Mouse (Mus musculus): ENCODE measurements around the gene Cntf. TPM values are rescaled to one million over a fixed set of nuclear protein-coding genes. Genes with fewer than 3 reads are reported as not detected.

Cntf gene
- total and polyA plus RNA-seq, 3 experiments, result 1.6 to 3.6 (median 2.2) TPM

DNA sequence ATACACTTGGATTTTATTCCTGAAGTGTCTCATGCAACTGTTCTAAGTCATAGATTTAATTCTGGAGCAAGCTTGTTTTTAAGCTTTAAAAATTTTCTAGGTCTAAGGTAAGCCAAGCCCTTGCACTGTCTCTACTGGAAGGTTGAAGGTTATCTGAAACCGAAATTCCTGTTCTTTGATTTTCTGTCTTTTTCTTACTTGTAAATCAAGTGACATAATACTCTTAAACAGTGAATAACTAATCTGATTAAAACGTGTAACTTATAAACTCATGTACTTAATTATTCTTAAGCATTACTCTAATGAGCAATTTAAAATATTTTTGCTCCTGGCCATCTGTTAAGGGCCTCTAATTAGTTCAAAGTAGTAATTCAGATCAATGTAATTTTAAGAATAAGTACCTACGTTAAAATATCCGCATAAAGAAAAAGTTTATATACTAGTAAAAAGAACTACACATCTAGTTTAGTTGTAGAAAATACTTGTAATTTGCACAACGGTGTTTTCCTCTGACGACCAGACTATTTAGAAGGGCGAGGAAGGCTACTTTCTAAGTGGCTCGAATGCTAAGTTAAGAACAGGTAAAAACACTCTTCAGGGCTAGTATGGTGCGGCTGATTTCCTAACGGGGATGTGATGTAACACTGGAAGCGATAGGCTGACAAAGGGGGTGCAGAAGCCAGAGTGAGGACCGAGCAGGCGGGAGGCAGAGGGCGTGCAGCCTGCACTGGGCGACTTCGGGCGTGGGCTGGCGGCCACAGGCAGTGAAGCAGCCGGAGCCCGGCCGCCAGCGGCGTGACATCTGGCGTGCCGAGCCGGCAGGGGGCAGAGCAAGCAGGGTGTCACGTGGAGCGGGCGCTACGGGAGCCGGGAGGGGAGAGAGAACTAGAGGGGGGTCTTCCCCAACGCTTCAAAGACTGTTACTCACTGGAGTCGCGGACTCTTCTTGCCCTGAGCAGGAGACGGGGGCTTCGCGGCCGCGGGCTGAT is 28.9 kb upstream of the Cntf start (continued):
- TF ChIP-seq TCF12 (IDR thresholded peaks at IDR 0.05; ENCODE audit: low read depth, low read length), result peak; percentile 62; the same call in 1 of the 2 replicates
- peak; percentile 18; the same call in 1 of the 2 replicates for TF ChIP-seq MEF2A (IDR thresholded peaks at IDR 0.05; ENCODE audit: borderline replicate concordance, low read depth, low read length)
- no peak for TF ChIP-seq E2F4 (IDR thresholded peaks at IDR 0.05; ENCODE audit: insufficient replicate concordance, low read depth, low read length)
- no peak for TF ChIP-seq ZNF384 (IDR thresholded peaks at IDR 0.05; ENCODE audit: low read depth, low read length)
- peak; percentile 98 for TF ChIP-seq MXI1 (IDR thresholded peaks at IDR 0.05; ENCODE audit: low read depth, low read length)
- TF ChIP-seq MYC (IDR thresholded peaks at IDR 0.05; ENCODE audit: low read depth, low read length), result peak; percentile 87
- peak; percentile 86 for TF ChIP-seq USF2 (conservative IDR thresholded peaks at IDR 0.05; ENCODE audit: low read depth, low read length)
- TF ChIP-seq MAZ (IDR thresholded peaks at IDR 0.05; ENCODE audit: low read depth, low read length), result peak; percentile 49; the same call in 1 of the 2 replicates
- peak; percentile 95 for TF ChIP-seq BHLHE40 (IDR thresholded peaks at IDR 0.05; ENCODE audit: low read depth, low read length)

DNA sequence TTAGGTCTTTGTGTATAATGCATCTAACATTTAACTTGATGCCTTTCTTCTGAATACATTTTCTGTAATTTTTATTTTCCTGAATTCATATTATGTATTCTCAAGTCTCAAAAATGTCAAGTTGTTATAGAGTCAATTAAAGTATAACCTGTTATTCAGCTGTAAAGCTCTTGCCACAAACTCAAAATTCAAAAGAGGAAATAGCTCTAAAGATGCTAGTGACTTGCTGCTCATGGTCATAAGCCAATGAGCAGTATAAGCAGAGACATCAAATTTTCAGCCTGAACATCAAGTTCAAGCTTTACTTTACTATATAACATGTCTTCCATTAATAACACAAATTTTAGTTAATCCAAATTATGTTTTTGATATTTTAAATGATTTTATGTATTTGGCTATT is 26.9 kb upstream of the Cntf start:
- H3K27me3 ChIP-seq (replicated peaks), result no peaks in the 10 kb centered on the region
- H3K9ac ChIP-seq (ENCODE audit: insufficient read depth, low read depth), result no peak overlapping the region; the same call in 1 of the 2 replicates
- peak overlapping the region; percentile 35; the same call in 1 of the 2 replicates for H3K4me2 ChIP-seq (ENCODE audit: insufficient read depth, low read depth, poor library complexity, severe bottlenecking)
- peak overlapping the region in 2 of 3 experiments; percentile 17 to 67 for H3K4me3 ChIP-seq (replicated peaks in 1 of 3; ENCODE audit: low read depth in 2 of 3, low read length in 2 of 3, poor library complexity in 1 of 3)
- in situ Hi-C loops (cut with MboI; ENCODE audit: low pct_ligation_motif_present, low pct_unique_long_range_greater_than_20kb, low sequenced_read_pairs) (no loop called here), dilution Hi-C loops (cut with MboI; ENCODE audit: extremely low pct_ligation_motif_present, extremely low pct_unique_long_range_greater_than_20kb, low sequenced_read_pairs) (no loop called here)
- TF ChIP-seq ELF1 (IDR thresholded peaks at IDR 0.05; ENCODE audit: low read depth, low read length) (no peak), MYC (IDR thresholded peaks at IDR 0.05; ENCODE audit: low read depth, low read length) (0 out of 2 replicates have a peak, but pooled peaks have one; percentile 19), ETS1 (conservative IDR thresholded peaks at IDR 0.05; ENCODE audit: low read depth, low read length) (no peak), CHD2 (IDR thresholded peaks at IDR 0.05; ENCODE audit: low read length) (no peak), SIN3A (IDR thresholded peaks at IDR 0.05; ENCODE audit: low read length) (0 out of 2 replicates have a peak, but pooled peaks have one; percentile 24)
- DNase-seq (ENCODE audit: extremely low read depth), result peak; percentile 19
- peaks cover 0 to 16% of the 10 kb centered on the region in 2 experiments for H3K36me3 ChIP-seq (replicated peaks in 1 of 2; ENCODE audit: control insufficient read depth in 1 of 2, insufficient read depth in 1 of 2, low read length in 1 of 2)
- H3K79me2 ChIP-seq (replicated peaks; ENCODE audit: control insufficient read depth, extremely low read depth, insufficient read depth, poor library complexity, severe bottlenecking), result peaks cover 24% of the 10 kb centered on the region
- H3K27ac ChIP-seq (ENCODE audit: insufficient read depth, low read depth), result no peak overlapping the region
- peaks cover 0 to 19% of the 10 kb centered on the region in 2 experiments; a peak in 1 of 4 replicates for H3K4me1 ChIP-seq (ENCODE audit: control insufficient read depth in 1 of 2, insufficient read depth in 2 of 2)
- no peaks in the 10 kb centered on the region for H3K9me3 ChIP-seq (replicated peaks; ENCODE audit: low read length)

DNA sequence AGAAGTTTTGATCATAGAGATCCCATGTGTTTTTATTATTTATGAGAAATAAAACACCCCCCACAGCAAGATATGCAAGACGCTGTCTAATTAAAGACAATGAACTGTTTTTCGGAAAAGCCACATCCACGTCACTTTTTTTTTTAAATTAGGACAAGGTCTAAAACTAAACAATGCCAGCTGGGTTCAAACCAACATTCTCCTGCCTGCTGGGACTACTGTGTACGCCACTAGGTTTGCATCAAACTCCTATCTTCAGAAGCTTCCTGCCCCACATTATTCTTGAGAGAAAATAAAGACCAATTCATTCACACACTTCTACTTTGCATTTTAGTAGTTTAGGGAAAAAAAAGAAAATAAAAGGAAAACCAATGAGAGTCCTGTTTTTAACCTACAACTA is 22.3 kb upstream of the Cntf start:
- DNase-seq (ENCODE audit: extremely low read depth), result no peak
- Histone ChIP-seq H3K27me3 (replicated peaks) (no peaks in the 10 kb centered on the region), H3K27ac (ENCODE audit: insufficient read depth, low read depth) (no peak overlapping the region), H3K79me2 (replicated peaks; ENCODE audit: control insufficient read depth, extremely low read depth, insufficient read depth, poor library complexity, severe bottlenecking) (peaks cover 51% of the 10 kb centered on the region), H3K4me1 (ENCODE audit: control insufficient read depth in 1 of 2, insufficient read depth in 2 of 2) (peaks cover 0 to 34% of the 10 kb centered on the region in 2 experiments; a peak in 2 of 4 replicates), H3K4me3 (replicated peaks in 1 of 3; ENCODE audit: low read depth in 2 of 3, low read length in 2 of 3, poor library complexity in 1 of 3) (no peak overlapping the region), H3K36me3 (replicated peaks in 1 of 2; ENCODE audit: control insufficient read depth in 1 of 2, insufficient read depth in 1 of 2, low read length in 1 of 2) (peaks cover 0 to 24% of the 10 kb centered on the region in 2 experiments), H3K4me2 (ENCODE audit: insufficient read depth, low read depth, poor library complexity, severe bottlenecking) (no peak overlapping the region), H3K9ac (ENCODE audit: insufficient read depth, low read depth) (no peak overlapping the region), H3K9me3 (replicated peaks; ENCODE audit: low read length) (no peaks in the 10 kb centered on the region)
- TF ChIP-seq POLR2A (IDR thresholded peaks at IDR 0.05; ENCODE audit: low read depth, low read length), result no peak
- no peak for TF ChIP-seq TCF12 (IDR thresholded peaks at IDR 0.05; ENCODE audit: low read depth, low read length)
- no peak for TF ChIP-seq RAD21 (IDR thresholded peaks at IDR 0.05; ENCODE audit: low read depth, low read length)
- TF ChIP-seq MAZ (IDR thresholded peaks at IDR 0.05; ENCODE audit: low read depth, low read length), result no peak
- TF ChIP-seq IRF4 (IDR thresholded peaks at IDR 0.05; ENCODE audit: low read depth, low read length), result no peak
- TF ChIP-seq EP300 (IDR thresholded peaks at IDR 0.05; ENCODE audit: low read length), result no peak
- no peak for TF ChIP-seq ZMIZ1 (IDR thresholded peaks at IDR 0.05; ENCODE audit: low read depth, low read length)
- no peak for TF ChIP-seq ELF1 (IDR thresholded peaks at IDR 0.05; ENCODE audit: low read depth, low read length)
- in situ Hi-C loops (cut with MboI; ENCODE audit: low pct_ligation_motif_present, low pct_unique_long_range_greater_than_20kb, low sequenced_read_pairs), result no loop called here
- dilution Hi-C loops (cut with MboI; ENCODE audit: extremely low pct_ligation_motif_present, extremely low pct_unique_long_range_greater_than_20kb, low sequenced_read_pairs), result no loop called here

Measured in CH12.LX (cell line).